Mouse (Mus musculus) olfactory bulb, adult 2 months (tissue): ENCODE results near the gene Syk.

ENCODE experiments used
- CTCF ChIP-seq: fragments of 200-500 bp; IDR thresholded peaks from 2 replicates; pipeline ENCODE4 v1.5.1; 2012; ENCODE audit warnings: low read depth, mild to moderate bottlenecking, low read length, moderate library complexity; ENCODE audit not compliant: insufficient read depth
- POLR2A ChIP-seq: fragments of 200-500 bp; IDR thresholded peaks from 2 replicates; pipeline ENCODE4 v1.6.1; 2012; ENCODE audit warnings: mild to moderate bottlenecking, low read depth, low read length, moderate library complexity; ENCODE audit not compliant: insufficient read depth

DNA sequence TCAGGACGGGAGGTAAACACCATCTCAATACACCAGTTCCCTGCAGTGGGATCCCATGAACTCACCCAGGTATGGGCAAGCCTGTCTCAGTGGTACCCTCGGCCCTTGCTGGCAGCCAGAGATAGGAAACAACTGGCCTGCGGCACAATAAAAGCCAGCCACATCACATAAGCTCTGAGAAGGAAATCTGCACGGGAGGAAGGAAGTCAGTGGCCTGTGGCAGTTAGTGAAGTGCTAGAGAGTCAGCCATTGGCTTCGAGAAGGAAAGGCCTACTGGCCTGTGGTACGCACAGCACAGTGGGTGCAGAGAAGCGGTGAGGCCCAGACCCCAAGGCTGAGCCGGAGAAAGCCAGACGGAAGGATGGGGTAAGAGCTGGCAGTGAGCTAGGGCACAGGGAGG, 31.7 kb upstream of the Syk start:
- TF ChIP-seq POLR2A, result no peak
- TF ChIP-seq CTCF, result no peak
